Mouse (Mus musculus) heart, adult 2 months (tissue): ENCODE measurements around the gene Gon7.

ENCODE experiments used
- CTCF ChIP-seq: fragments of 200-600 bp; IDR thresholded peaks from 2 replicates; pipeline ENCODE4 v1.8.1; 2022; ENCODE audit warnings: antibody characterized with exemption, mild to moderate bottlenecking, moderate library complexity
- EP300 ChIP-seq: fragments of 200-500 bp; IDR thresholded peaks from 2 replicates; pipeline ENCODE4 v1.6.1; 2011; ENCODE audit warnings: low read depth, low read length, control low read depth; ENCODE audit not compliant: insufficient read depth
- POLR2A ChIP-seq: fragments of 200-500 bp; IDR thresholded peaks from 2 replicates; pipeline ENCODE4 v1.6.1; 2011; ENCODE audit warnings: mild to moderate bottlenecking, low read depth, low read length, control low read depth; ENCODE audit not compliant: insufficient read depth

GRCm38 (mm10) chr12:102742056-102742455 lies 15.5 kb downstream of the Gon7 start:
- TF ChIP-seq CTCF = no peak
- no peak for TF ChIP-seq POLR2A
- no peak for TF ChIP-seq EP300
